Mouse (Mus musculus) c-Kit-negative CD71-positive TER-119-positive erythroid progenitor cells, embryonic 14.5 days (primary cell): ENCODE measurements around the gene Tdpoz5.
"Not testable (repeated sequence)": the region's sequence is repeated elsewhere in the genome, so short reads cannot be mapped to it uniquely, and the experiment has no call there.

ENCODE experiments used
- DNase-seq: peaks from one replicate; pipeline ENCODE4 v3.0.0-alpha.2; 2013; ENCODE audit warnings: low read depth, low spot score

Gene Tdpoz5

DNA sequence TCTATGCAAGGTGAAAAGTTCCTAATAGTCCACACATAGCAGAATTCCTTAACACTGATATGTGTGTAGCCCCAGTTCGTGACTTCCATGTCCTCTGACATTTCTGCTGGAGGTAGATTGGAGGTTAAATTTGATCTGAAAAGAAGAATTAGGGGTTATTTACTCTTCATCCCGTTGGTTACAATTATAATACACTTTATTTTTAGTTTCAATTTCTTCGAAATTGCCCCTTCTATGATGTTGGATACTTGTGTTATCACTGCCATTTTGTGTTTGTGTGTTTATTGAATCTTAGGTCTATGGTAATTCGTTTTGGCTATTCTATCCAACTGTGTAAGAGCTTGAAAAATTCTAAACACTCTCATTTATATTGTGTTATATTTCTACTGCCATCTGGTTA is at the start of gene Tdpoz5:
Gene Tdpoz5 (minus strand): TSS at position 101 of the 400 bp plus-strand sequence.
- not testable (repeated sequence) for DNase-seq

DNA sequence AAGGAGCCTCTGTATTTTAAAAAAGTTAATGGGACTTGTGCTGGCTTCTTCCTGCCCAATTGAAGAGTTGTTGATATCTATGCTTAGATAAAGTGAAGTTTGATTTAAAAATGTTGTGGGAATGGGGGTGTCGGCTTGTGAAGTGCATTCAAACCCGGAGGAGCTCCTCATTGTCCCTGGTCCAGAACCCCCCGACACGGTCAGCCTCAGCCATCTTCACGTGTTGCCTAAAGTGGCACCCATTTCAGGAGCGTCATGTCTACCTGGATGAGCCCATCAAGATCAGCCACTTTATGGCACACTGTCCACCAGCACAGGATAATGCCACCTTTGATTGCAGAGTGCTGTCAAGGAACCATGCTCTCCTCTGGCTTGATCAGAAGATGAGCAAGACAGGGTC is 7.8 kb upstream of the Tdpoz5 start:
- not testable (repeated sequence) for DNase-seq

DNA sequence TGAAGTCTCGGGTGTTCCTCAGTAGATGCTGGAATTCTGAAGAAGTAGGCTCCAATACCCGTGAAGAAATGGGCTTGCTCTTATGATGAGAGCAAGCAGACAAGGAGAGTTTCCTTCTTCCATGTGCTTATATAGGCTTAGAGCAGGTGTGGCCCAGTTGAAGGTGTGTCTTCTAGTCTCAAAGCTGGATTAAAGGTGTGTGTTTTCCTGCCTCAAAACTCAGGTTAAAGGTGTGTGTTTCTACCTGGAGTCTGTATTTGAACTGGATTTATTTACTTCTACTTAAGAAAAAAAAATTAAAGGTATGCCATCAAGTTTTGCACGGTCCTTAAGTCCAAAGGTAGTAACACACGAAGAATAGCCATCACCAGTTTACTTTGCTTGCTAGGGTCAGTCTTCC is 17.7 kb downstream of the Tdpoz5 start, which contains the start of gene Gm9117:
Gene Gm9117 (minus strand): TSS at position 101 of the 400 bp plus-strand sequence.
- not testable (repeated sequence) for DNase-seq

DNA sequence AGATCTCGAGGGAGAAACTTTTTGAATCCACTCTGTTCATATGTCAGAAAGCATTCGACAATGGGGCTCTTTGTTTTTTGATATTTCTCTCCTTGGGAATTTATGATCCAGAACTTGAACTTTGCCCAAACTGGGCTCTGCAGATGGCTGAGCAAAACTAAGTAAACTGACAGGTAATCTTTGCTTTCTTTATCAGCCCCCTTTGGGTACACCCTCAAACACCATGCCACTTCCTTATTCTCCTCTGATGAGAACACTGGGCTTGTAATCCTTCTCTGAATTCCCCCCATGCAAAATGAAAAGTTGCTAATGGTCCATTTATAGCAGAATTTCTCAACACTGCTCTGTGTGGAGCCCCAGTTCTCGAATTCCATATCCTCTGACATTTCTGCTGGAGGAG is 22.7 kb downstream of the Tdpoz5 start:
- DNase-seq, result not testable (repeated sequence)
